Mouse (Mus musculus) MEL (cell line): ENCODE measurements around the gene Map2k4.

Experiments used
- BHLHE40 ChIP-seq: IDR thresholded peaks from 2 replicates; pipeline ENCODE4 v1.6.1; 2012; ENCODE audit warnings: low read depth, mild to moderate bottlenecking, inconsistent platforms, low read length, improper control_type of control experiment, borderline replicate concordance
- CHD2 ChIP-seq: IDR thresholded peaks from 2 replicates; pipeline ENCODE4 v1.6.1; 2011; ENCODE audit warnings: low read length, improper control_type of control experiment
- CTCF ChIP-seq, 3 experiments: IDR thresholded peaks in 2 of 3; conservative IDR thresholded peaks in 1 of 3; 2 replicates each; pipeline ENCODE4 v1.5.1; 2011 to 2012; ENCODE audit warnings: low read length in 3 of 3, low read depth in 2 of 3, mild to moderate bottlenecking in 2 of 3, improper control_type of control experiment in 1 of 3, inconsistent platforms in 1 of 3, mixed read lengths in 1 of 3, moderate library complexity in 1 of 3; ENCODE audit not compliant: control insufficient read depth in 1 of 3, insufficient read depth in 1 of 3, poor library complexity in 1 of 3, severe bottlenecking in 1 of 3
- ELF1 ChIP-seq: IDR thresholded peaks from 2 replicates; pipeline ENCODE4 v1.6.1; 2014; ENCODE audit warnings: low read depth, mild to moderate bottlenecking, inconsistent platforms, low read length, improper control_type of control experiment, moderate library complexity
- EP300 ChIP-seq, 2 experiments: IDR thresholded peaks; 2 replicates each; pipeline ENCODE4 v1.6.1; 2011; ENCODE audit warnings: improper control_type of control experiment in 2 of 2, low read length in 2 of 2, low read depth in 1 of 2, mild to moderate bottlenecking in 1 of 2
- GATA1 ChIP-seq: IDR thresholded peaks from 2 replicates; pipeline ENCODE4 v1.6.1; 2011; ENCODE audit warnings: low read depth, low read length, improper control_type of control experiment
- JUND ChIP-seq: IDR thresholded peaks from 2 replicates; pipeline ENCODE4 v1.6.1; 2011; ENCODE audit warnings: low read depth, mild to moderate bottlenecking, improper control_type of control experiment, low read length
- MAX ChIP-seq: IDR thresholded peaks from 2 replicates; pipeline ENCODE4 v1.6.1; 2011; ENCODE audit warnings: low read length, improper control_type of control experiment
- MEF2A ChIP-seq: IDR thresholded peaks from 2 replicates; pipeline ENCODE4 v1.6.1; 2014; ENCODE audit warnings: low read depth, mild to moderate bottlenecking, inconsistent platforms, low read length, improper control_type of control experiment; ENCODE audit not compliant: poor library complexity, insufficient replicate concordance, severe bottlenecking; ENCODE audit errors: extremely low read depth
- POLR2A ChIP-seq, 2 experiments: IDR thresholded peaks; 2 replicates each; pipeline ENCODE4 v1.6.1; 2011 to 2012; ENCODE audit warnings: low read length in 2 of 2, mild to moderate bottlenecking in 2 of 2, control low read depth in 1 of 2, improper control_type of control experiment in 1 of 2, low read depth in 1 of 2, moderate library complexity in 1 of 2; ENCODE audit not compliant: control insufficient read depth in 1 of 2, insufficient read depth in 1 of 2, poor library complexity in 1 of 2
- POLR2AphosphoS5 ChIP-seq: IDR thresholded peaks from 2 replicates; pipeline ENCODE4 v1.6.1; 2012; ENCODE audit warnings: low read depth, borderline replicate concordance, mild to moderate bottlenecking, inconsistent platforms, low read length, moderate library complexity, mixed read lengths
- TCF12 ChIP-seq: IDR thresholded peaks from 2 replicates; pipeline ENCODE4 v1.6.1; 2014; ENCODE audit warnings: low read depth, mild to moderate bottlenecking, inconsistent platforms, low read length, improper control_type of control experiment, moderate library complexity

DNA sequence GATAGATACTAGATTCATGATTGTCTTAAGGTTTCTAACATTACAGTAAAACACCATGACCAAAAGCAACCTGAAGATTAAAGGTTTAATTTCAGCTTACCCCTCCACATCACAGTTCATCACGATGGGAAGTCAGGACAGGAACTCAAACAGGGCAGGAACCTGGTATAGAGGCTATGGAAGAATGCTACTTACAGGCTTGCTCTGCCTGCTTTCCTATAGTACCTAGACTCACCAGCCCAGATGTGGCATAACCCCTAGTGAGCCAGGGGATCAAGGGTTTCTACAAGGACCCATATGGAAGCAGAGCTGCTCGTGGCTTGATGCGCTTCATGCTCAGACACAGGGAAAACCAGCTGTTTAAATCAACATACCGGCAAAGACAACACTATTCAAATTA is 138.6 kb downstream of the Map2k4 start:
- TF ChIP-seq GATA1 = no peak
- TF ChIP-seq JUND = no peak
- no peak for TF ChIP-seq MEF2A
- TF ChIP-seq POLR2A (IDR thresholded peaks at IDR 0.05; ENCODE audit: control insufficient read depth in 1 of 2, insufficient read depth in 1 of 2, low read depth in 1 of 2, low read length in 2 of 2, poor library complexity in 1 of 2) = no peak
- no peak for TF ChIP-seq CHD2
- TF ChIP-seq EP300 (IDR thresholded peaks at IDR 0.05; ENCODE audit: low read depth in 1 of 2, low read length in 2 of 2) = no peak
- TF ChIP-seq BHLHE40 = no peak
- no peak for TF ChIP-seq POLR2AphosphoS5
- no peak for TF ChIP-seq ELF1
- no peak for TF ChIP-seq TCF12
- TF ChIP-seq MAX = no peak
- TF ChIP-seq CTCF (IDR thresholded peaks at IDR 0.05 in 2 of 3, conservative IDR thresholded peaks at IDR 0.05 in 1 of 3; ENCODE audit: control insufficient read depth in 1 of 3, insufficient read depth in 1 of 3, low read depth in 2 of 3, low read length in 3 of 3, poor library complexity in 1 of 3, severe bottlenecking in 1 of 3) = no peak
